In the genomic region with DNA sequence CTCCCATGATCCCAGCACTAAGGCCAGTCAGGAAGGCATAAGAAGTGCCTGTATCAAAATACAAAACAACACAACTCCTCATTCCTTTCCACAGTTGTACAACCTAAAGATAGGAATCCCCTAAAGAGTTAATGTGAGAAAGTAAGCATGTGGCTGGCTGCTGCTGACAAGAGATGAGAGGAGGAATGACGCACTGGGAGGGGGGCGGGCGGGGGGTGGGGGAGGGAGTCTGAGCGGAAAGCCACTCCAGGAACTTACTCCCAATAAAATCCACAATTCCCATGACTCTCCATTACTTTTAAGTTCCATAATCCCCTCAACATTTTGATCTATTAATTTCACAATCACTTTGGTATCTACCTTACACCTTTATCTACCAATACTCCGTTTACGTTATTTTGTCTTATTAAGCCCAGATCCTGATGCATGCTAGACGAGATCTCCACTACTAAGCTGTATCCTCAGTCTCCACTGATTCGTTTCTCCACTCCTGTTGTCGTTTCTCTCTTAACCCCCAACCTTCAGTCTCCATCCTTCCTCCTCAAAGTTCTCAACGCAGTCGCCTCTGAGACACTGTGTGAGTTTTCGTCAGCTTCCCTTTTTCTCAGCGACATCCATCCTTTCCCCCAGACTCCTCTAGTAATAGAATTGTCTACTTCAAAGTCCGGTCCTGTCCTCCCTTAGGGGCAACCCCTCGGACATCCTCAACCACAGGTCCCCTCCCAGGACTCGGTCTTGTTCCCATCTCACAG, we compare ENCODE assay signal across 8 mouse cellular contexts. TPM values are rescaled to one million over a fixed set of nuclear protein-coding genes. Genes with fewer than 3 reads are reported as not detected.
DNase-seq lines count a peak whose midpoint lies in the region; ATAC-seq and TF ChIP-seq lines count a peak whose summit lies in the region.

No protein-coding gene starts in this region.

- no peaks in the 10 kb centered on the region for H3K9me3 ChIP-seq in intestine, embryonic 14.5 days (ENCODE audit: control insufficient read depth, low read length)
- H3K9me3 ChIP-seq in midbrain, postnatal 0 days (ENCODE audit: low read length) = no peaks in the 10 kb centered on the region

- no peak for DNase-seq in left cerebral cortex, adult 2 months (ENCODE audit: extremely low spot score in 1 of 2, low spot score in 2 of 2)
- DNase-seq in left cerebral cortex, postnatal 36 days (ENCODE audit: low spot score in 2 of 2) = no peak
- peak; percentile 20 for DNase-seq in c-Kit-negative CD71-positive TER-119-positive erythroid progenitor cells, embryonic 14.5 days (ENCODE audit: low read depth, low spot score)
- DNase-seq in intestine, embryonic 14.5 days (ENCODE audit: low spot score) = no peak
- no peak for DNase-seq in midbrain, postnatal 0 days (ENCODE audit: low spot score)
- no peak for DNase-seq in cerebellum, postnatal 14 days
- no peak for DNase-seq in frontal cortex, postnatal 25 days (ENCODE audit: low spot score in 2 of 2)
- no peak for DNase-seq in right cerebral cortex, postnatal 25 days

- no peaks in the 10 kb centered on the region for H3K27me3 ChIP-seq in intestine, embryonic 14.5 days (replicated peaks; ENCODE audit: control insufficient read depth, insufficient read depth, low read length)
- no peaks in the 10 kb centered on the region for H3K27me3 ChIP-seq in midbrain, postnatal 0 days (ENCODE audit: insufficient read depth, low read length)

- H3K4me2 ChIP-seq in intestine, embryonic 14.5 days (ENCODE audit: low read length) = peak overlapping the region; percentile 84
- peak overlapping the region; percentile 81 for H3K4me2 ChIP-seq in midbrain, postnatal 0 days (ENCODE audit: low read depth, low read length, poor library complexity, severe bottlenecking)

- under 1% methylated on average over 16 of the region's 16 CpGs for whole genome bisulfite sequencing in intestine, embryonic 14.5 days
- under 1% methylated on average over 16 of the region's 16 CpGs for WGBS in midbrain, postnatal 0 days

- peaks cover 9% of the 10 kb centered on the region; the same call in 1 of the 2 replicates for H3K36me3 ChIP-seq in intestine, embryonic 14.5 days (ENCODE audit: control insufficient read depth, insufficient read depth, low read length)
- no peaks in the 10 kb centered on the region for H3K36me3 ChIP-seq in midbrain, postnatal 0 days (ENCODE audit: insufficient read depth, low read length)

- no peak; the same call in 1 of the 2 replicates for ATAC-seq in intestine, embryonic 14.5 days (replicated peaks; ENCODE audit: low FRiP score, low TSS enrichment, low read depth)
- ATAC-seq in midbrain, postnatal 0 days (ENCODE audit: low FRiP score) = no peak; the same call in 1 of the 2 replicates

- TF ChIP-seq CTCF in left cerebral cortex, adult 2 months (IDR thresholded peaks at IDR 0.05) = no peak
- no peak for TF ChIP-seq CTCF in midbrain, postnatal 0 days (IDR thresholded peaks at IDR 0.05)

- H3K4me3 ChIP-seq in left cerebral cortex, adult 2 months = peak overlapping the region; percentile 97
- H3K4me3 ChIP-seq in intestine, embryonic 14.5 days (ENCODE audit: low read depth, low read length) = peak overlapping the region; percentile 85
- peak overlapping the region; percentile 92 for H3K4me3 ChIP-seq in midbrain, postnatal 0 days (ENCODE audit: low read depth, low read length)

- peaks cover 10% of the 10 kb centered on the region for H3K4me1 ChIP-seq in intestine, embryonic 14.5 days (replicated peaks; ENCODE audit: control insufficient read depth, insufficient read depth, low read length)
- peaks cover 7% of the 10 kb centered on the region; the same call in 1 of the 2 replicates for H3K4me1 ChIP-seq in midbrain, postnatal 0 days (ENCODE audit: insufficient read depth, low read length)

- H3K27ac ChIP-seq in left cerebral cortex, adult 2 months = peak overlapping the region; percentile 97
- H3K27ac ChIP-seq in intestine, embryonic 14.5 days (ENCODE audit: low read depth) = peak overlapping the region; percentile 69
- H3K27ac ChIP-seq in midbrain, postnatal 0 days (ENCODE audit: low read depth, low read length) = peak overlapping the region; percentile 89

- H3K9ac ChIP-seq in intestine, embryonic 14.5 days (ENCODE audit: low read length) = peak overlapping the region; percentile 80
- peak overlapping the region; percentile 93 for H3K9ac ChIP-seq in midbrain, postnatal 0 days (replicated peaks; ENCODE audit: low read length, poor library complexity, severe bottlenecking)

- intact Hi-C loops in left cerebral cortex, adult 2 months (cut with DNase I) = loop anchor here (2.0 kb wide), 1 partner anchor 47 kb away; no protein-coding TSS in a partner anchor
- intact Hi-C loops in left cerebral cortex, postnatal 36 days (cut with DNase I) = loop anchor here (5.0 kb wide), 1 partner anchor 48 kb away; no protein-coding TSS in a partner anchor

RNA-seq across cellular contexts. Expression of gene Pip5k1a, which starts 1.0 kb away (rescaled TPM):
- total RNA-seq in left cerebral cortex, adult 2 months (2021) = 10 to 100 TPM; 58.2 to 58.5 TPM
- 10 to 100 TPM; 51.7 to 56.3 TPM for total RNA-seq in left cerebral cortex, postnatal 36 days (2021)
- 12.5 and 16.0 TPM in 2 replicates for polyA plus RNA-seq in intestine, embryonic 14.5 days (2014; fragmentation: Nextera tagmentation; extraction: Ambion mirVana)
- 20.1 and 21.6 TPM in 2 replicates for total RNA-seq in midbrain, postnatal 0 days (2014; rRNA removed)
- 12.9 and 13.3 TPM in 2 replicates for polyA plus RNA-seq in midbrain, postnatal 0 days (2015; fragmentation: Nextera tagmentation; extraction: Ambion mirVana)

RNA-seq across cellular contexts. Expression of gene Vps72, which starts 5.1 kb away (rescaled TPM):
- 10 to 100 TPM; 42.1 to 43.1 TPM for total RNA-seq in left cerebral cortex, adult 2 months (2021)
- total RNA-seq in left cerebral cortex, postnatal 36 days (2021) = 10 to 100 TPM; 39.7 to 46.7 TPM
- polyA plus RNA-seq in intestine, embryonic 14.5 days (2014; fragmentation: Nextera tagmentation; extraction: Ambion mirVana) = 143 and 149 TPM in 2 replicates
- 69.6 and 84.7 TPM in 2 replicates for total RNA-seq in midbrain, postnatal 0 days (2014; rRNA removed)
- polyA plus RNA-seq in midbrain, postnatal 0 days (2015; fragmentation: Nextera tagmentation; extraction: Ambion mirVana) = 131 and 136 TPM in 2 replicates

RNA-seq across cellular contexts. Expression of gene Tmod4, which starts 18.5 kb away (rescaled TPM):
- under 1 TPM in 1 of 2 experiments, not detected in 1; 0.82 TPM for total RNA-seq in left cerebral cortex, adult 2 months (2021)
- under 1 TPM in 1 of 2 experiments, not detected in 1; 0.88 TPM for total RNA-seq in left cerebral cortex, postnatal 36 days (2021)
- 0.91 and 1.7 TPM in 2 replicates for polyA plus RNA-seq in intestine, embryonic 14.5 days (2014; fragmentation: Nextera tagmentation; extraction: Ambion mirVana)
- not detected in 2 replicates for total RNA-seq in midbrain, postnatal 0 days (2014; rRNA removed)
- 0.41 and 0.49 TPM in 2 replicates for polyA plus RNA-seq in midbrain, postnatal 0 days (2015; fragmentation: Nextera tagmentation; extraction: Ambion mirVana)

RNA-seq across cellular contexts. Expression of gene Scnm1, which starts 28.0 kb away (rescaled TPM):
- 10 to 100 TPM; 45.6 to 49.7 TPM for total RNA-seq in left cerebral cortex, adult 2 months (2021)
- 10 to 100 TPM; 46.1 to 46.4 TPM for total RNA-seq in left cerebral cortex, postnatal 36 days (2021)
- polyA plus RNA-seq in intestine, embryonic 14.5 days (2014; fragmentation: Nextera tagmentation; extraction: Ambion mirVana) = 70.3 and 72.9 TPM in 2 replicates
- 47.6 and 60.4 TPM in 2 replicates for total RNA-seq in midbrain, postnatal 0 days (2014; rRNA removed)
- 69.6 and 82.7 TPM in 2 replicates for polyA plus RNA-seq in midbrain, postnatal 0 days (2015; fragmentation: Nextera tagmentation; extraction: Ambion mirVana)

RNA-seq across cellular contexts. Expression of gene Lysmd1, which starts 28.1 kb away (rescaled TPM):
- 10 to 100 TPM; 13.5 to 16.1 TPM for total RNA-seq in left cerebral cortex, adult 2 months (2021)
- 10 to 100 TPM; 16.3 to 18.4 TPM for total RNA-seq in left cerebral cortex, postnatal 36 days (2021)
- 8.0 and 10.1 TPM in 2 replicates for polyA plus RNA-seq in intestine, embryonic 14.5 days (2014; fragmentation: Nextera tagmentation; extraction: Ambion mirVana)
- total RNA-seq in midbrain, postnatal 0 days (2014; rRNA removed) = 35.3 and 42.2 TPM in 2 replicates
- 50.9 and 51.9 TPM in 2 replicates for polyA plus RNA-seq in midbrain, postnatal 0 days (2015; fragmentation: Nextera tagmentation; extraction: Ambion mirVana)
